Mouse (Mus musculus) liver, postnatal 0 days (tissue): ENCODE results near the gene Dhx36.

ENCODE experiments used
- CTCF ChIP-seq: sonication (generic); IDR thresholded peaks from 2 replicates; pipeline ENCODE4 v1.5.1; 2016; ENCODE audit warnings: antibody characterized with exemption, low read depth
- EP300 ChIP-seq: IDR thresholded peaks from 2 replicates; pipeline ENCODE4 v1.6.1; 2016; ENCODE audit warnings: antibody characterized with exemption, low read depth, mild to moderate bottlenecking

- no peak for TF ChIP-seq CTCF
- TF ChIP-seq EP300: no peak
These were observed 70.9 kb downstream of the Dhx36 start for GRCm38 (mm10) chr3:62435923-62436322.
